Mouse (Mus musculus): ENCODE results near the gene Anxa4. TPM values are rescaled to one million over a fixed set of nuclear protein-coding genes. Genes with fewer than 3 reads are reported as not detected.

The Anxa4 gene
- 10 to 100 TPM; 16.6 to 19.6 TPM for total RNA-seq (2023)

GRCm38 (mm10) chr6:86793021-86793815, at the start of gene Anxa4:
TSS of gene Anxa4 (minus strand) at chr6:86793584.

GRCm38 (mm10) chr6:86733183-86733876, 60.1 kb downstream of the Anxa4 start, which contains the start of gene Gmcl1:
TSS of gene Gmcl1 (minus strand) at chr6:86733383.

Other genes with a start within 250 kb of the Anxa4 start
- 10 to 100 TPM; 62.2 to 88.0 TPM for gene Asprv1, start 165.4 kb downstream of the Anxa4 start, total RNA-seq (2023)
- 100 to 1,000 TPM; 571 to 773 TPM for gene Mxd1, start 124.4 kb downstream of the Anxa4 start, total RNA-seq (2023)
- 10 to 100 TPM; 35.5 to 40.8 TPM for gene Snrnp27, start 109.1 kb downstream of the Anxa4 start, total RNA-seq (2023)
- 10 to 100 TPM; 15.5 to 18.1 TPM for gene Gmcl1, start 60.2 kb downstream of the Anxa4 start, total RNA-seq (2023)
- 10 to 100 TPM; 35.3 to 36.7 TPM for gene Aak1, start 55.9 kb upstream of the Anxa4 start, total RNA-seq (2023)
- gene Nfu1, start 215.7 kb upstream of the Anxa4 start, total RNA-seq (2023), result 10 to 100 TPM; 58.7 to 60.8 TPM
- gene Gfpt1, start 249.3 kb upstream of the Anxa4 start, total RNA-seq (2023), result 10 to 100 TPM; 27.4 to 31.8 TPM